Mouse (Mus musculus): ENCODE data around the gene Abi2. TPM values are rescaled to one million over a fixed set of nuclear protein-coding genes. Genes with fewer than 3 reads are reported as not detected.
A peak's percentile ranks its signal among the peaks of the same experiment; 100 is the strongest.
"Not testable (repeated sequence)": the region's sequence is repeated elsewhere in the genome, so short reads cannot be mapped to it uniquely, and the experiment has no call there.

Abi2 gene
- total and polyA plus RNA-seq, 2 experiments from 2014 or later, result 72.9 to 254 TPM

DNA sequence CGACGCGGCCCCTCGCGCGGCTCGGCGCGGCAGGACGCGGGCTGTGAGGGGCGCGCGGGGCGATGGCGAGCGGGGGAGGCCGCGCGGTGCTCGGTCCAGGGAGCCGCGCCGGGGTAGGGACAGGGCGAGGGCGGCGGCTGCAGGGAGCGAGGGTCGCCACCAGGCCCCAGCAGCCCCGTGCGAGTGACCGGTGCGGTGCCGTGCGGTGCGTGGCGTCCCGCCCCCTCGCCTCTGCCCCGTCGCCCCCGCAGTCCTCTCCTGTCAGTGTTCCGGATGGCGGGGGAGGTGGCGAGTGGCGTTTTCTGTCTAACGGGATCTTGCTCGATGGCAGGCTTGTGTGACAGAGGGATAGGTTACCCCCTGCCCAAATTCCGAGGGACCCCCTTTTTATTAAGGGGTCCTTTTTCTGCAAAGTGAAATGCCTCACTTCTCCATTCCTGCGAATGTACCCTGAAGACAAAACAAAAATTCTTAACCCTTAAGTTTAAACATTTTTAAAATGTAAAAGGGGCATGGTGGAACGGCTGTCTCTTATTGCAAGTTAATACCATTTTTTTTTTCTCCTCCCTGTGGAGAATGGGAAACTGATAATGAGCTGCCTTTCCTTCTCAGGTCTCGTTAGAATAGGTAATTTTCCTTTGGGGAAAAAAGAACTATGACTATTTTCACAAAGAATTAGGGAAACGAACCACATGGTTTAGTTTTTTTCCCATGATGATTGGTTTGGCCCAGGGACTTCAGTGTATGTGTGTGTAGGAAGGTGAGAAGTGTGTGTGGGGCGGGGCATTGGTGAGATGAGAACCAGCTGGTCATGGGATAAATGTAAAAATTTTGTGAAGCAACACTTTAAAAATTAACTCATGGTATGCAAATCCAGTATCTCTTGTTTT is 754 bp downstream of the Abi2 start:
- peak overlapping the region; percentile 92 for H3K9ac ChIP-seq (replicated peaks; ENCODE audit: low read length)
- 3% methylated on average over 50 of the region's 54 CpGs for WGBS
- H3K27ac ChIP-seq, result peak overlapping the region; percentile 98
- peak overlapping the region; percentile 72 for H3K4me2 ChIP-seq (ENCODE audit: low read depth, low read length)
- peak; percentile 55 for DNase-seq (ENCODE audit: low spot score)
- no peaks in the 10 kb centered on the region for H3K9me3 ChIP-seq (ENCODE audit: low read length)
- ATAC-seq, result peak; percentile 82
- H3K27me3 ChIP-seq (ENCODE audit: insufficient read depth, low read length), result no peaks in the 10 kb centered on the region
- H3K36me3 ChIP-seq (ENCODE audit: insufficient read depth, low read length), result no peaks in the 10 kb centered on the region
- no peak for TF ChIP-seq CTCF (IDR thresholded peaks at IDR 0.05; ENCODE audit: low read depth)
- H3K4me1 ChIP-seq (ENCODE audit: insufficient read depth, low read length), result no peaks in the 10 kb centered on the region; the same call in 1 of the 2 replicates
- H3K4me3 ChIP-seq (ENCODE audit: low read length), result peak overlapping the region; percentile 94

DNA sequence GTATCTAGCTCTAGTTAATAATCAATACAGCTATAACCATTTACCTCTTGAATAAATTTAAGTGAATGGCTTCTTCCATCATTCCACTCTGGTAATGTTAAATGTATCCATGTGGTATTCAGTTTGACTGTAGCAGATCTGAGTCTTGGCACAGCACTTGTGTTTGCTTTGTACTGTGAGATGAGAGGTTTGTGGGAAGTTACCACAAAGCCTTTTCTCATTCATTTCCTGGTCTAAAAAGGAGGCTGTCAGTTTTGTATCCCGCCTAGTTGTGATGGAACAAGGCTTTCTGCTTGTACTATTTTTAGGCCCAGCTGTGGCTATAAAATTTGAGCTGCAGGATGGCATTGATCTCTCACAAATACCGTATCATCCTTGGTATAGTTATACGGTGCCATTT is 7.3 kb downstream of the Abi2 start:
- ATAC-seq (no peak), DNase-seq (ENCODE audit: low spot score) (no peak)

DNA sequence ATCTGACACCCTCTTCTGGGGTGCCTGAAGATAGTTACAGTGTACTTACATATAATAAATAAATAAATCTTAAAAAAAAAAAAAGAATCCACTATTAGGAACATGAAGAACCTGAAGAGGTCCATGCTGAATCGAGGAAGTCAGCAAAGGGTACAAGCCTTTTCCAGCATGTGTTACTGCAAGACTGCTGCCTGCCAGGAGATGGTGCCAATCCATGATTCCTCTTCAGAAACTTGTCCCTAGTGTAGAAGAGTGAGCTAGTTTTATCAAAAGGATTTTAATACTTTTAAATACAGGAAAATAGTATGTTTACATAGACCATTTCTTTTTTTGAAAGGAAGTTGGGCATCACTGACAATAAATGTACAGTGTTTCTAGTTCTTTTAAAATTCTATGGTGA is 14.5 kb downstream of the Abi2 start:
- Histone ChIP-seq H3K4me3 (ENCODE audit: low read length) (no peak overlapping the region), H3K9ac (replicated peaks; ENCODE audit: low read length) (no peak overlapping the region), H3K36me3 (ENCODE audit: insufficient read depth, low read length) (no peaks in the 10 kb centered on the region), H3K27me3 (ENCODE audit: insufficient read depth, low read length) (no peaks in the 10 kb centered on the region), H3K27ac (no peak overlapping the region), H3K4me1 (ENCODE audit: insufficient read depth, low read length) (no peaks in the 10 kb centered on the region), H3K4me2 (ENCODE audit: low read depth, low read length) (no peak overlapping the region), H3K9me3 (ENCODE audit: low read length) (no peaks in the 10 kb centered on the region)
- 87% methylated on average over 1 of the region's 1 CpGs for WGBS
- peak; percentile 43 for TF ChIP-seq CTCF (IDR thresholded peaks at IDR 0.05; ENCODE audit: low read depth)
- ATAC-seq, result no peak
- DNase-seq (ENCODE audit: low spot score), result peak; percentile 29

More for the DNA sequence above, 7.3 kb downstream of the Abi2 start:
- no peak for TF ChIP-seq CTCF (IDR thresholded peaks at IDR 0.05; ENCODE audit: low read depth)
- Histone ChIP-seq H3K9ac (replicated peaks; ENCODE audit: low read length) (no peak overlapping the region), H3K27ac (no peak overlapping the region), H3K4me3 (ENCODE audit: low read length) (no peak overlapping the region), H3K36me3 (ENCODE audit: insufficient read depth, low read length) (no peaks in the 10 kb centered on the region), H3K9me3 (ENCODE audit: low read length) (no peaks in the 10 kb centered on the region), H3K27me3 (ENCODE audit: insufficient read depth, low read length) (no peaks in the 10 kb centered on the region), H3K4me2 (ENCODE audit: low read depth, low read length) (no peak overlapping the region), H3K4me1 (ENCODE audit: insufficient read depth, low read length) (no peaks in the 10 kb centered on the region; the same call in 1 of the 2 replicates)
- WGBS, result 58% methylated on average over 3 of the region's 3 CpGs

DNA sequence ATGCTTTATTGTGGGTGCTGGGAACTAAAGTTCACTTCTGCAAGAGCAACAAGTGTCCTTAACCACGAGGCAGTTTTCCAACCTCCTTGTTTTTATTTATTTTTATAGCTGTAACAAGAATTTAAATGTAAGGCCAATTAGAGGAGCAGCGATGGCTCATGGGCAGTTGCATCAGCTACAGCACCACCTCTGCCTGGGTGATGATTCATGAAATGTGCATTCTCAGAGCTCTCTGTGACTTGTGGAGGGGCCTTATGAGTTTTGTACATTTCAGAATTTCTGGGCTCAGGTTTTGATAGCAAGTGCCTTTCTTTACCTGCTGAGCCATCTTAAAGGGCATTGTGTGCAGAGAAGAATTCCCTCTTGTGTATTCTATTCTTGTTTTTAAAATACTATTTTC is 18.9 kb downstream of the Abi2 start:
- DNase-seq (ENCODE audit: low spot score) (no peak), ATAC-seq (no peak)
- Histone ChIP-seq H3K9ac (replicated peaks; ENCODE audit: low read length) (no peak overlapping the region), H3K27ac (no peak overlapping the region), H3K4me2 (ENCODE audit: low read depth, low read length) (no peak overlapping the region), H3K36me3 (ENCODE audit: insufficient read depth, low read length) (no peaks in the 10 kb centered on the region), H3K4me3 (ENCODE audit: low read length) (no peak overlapping the region), H3K4me1 (ENCODE audit: insufficient read depth, low read length) (no peaks in the 10 kb centered on the region), H3K27me3 (ENCODE audit: insufficient read depth, low read length) (no peaks in the 10 kb centered on the region), H3K9me3 (ENCODE audit: low read length) (no peaks in the 10 kb centered on the region)
- WGBS, result 81% methylated on average over 2 of the region's 2 CpGs
- TF ChIP-seq CTCF (IDR thresholded peaks at IDR 0.05; ENCODE audit: low read depth), result no peak

DNA sequence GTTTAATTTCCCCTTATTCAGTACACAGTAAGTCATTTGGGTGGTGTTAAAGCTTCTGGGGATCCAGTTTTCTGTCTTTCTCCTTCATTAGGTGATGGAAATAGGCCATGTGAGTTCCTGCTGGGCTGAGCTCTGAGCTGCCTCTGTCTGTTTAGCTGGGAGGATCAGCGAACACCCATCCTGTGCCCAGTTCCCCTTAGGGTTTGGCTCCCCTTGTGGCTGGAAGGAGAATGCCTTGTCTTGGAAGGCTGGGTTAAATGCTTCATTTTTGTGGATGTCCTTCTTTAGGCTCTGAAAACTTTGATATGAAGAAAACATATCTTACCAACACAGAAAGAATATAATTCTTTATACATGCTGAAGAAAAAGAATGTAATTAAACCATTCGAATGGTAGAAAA is 19.5 kb downstream of the Abi2 start:
- no peaks in the 10 kb centered on the region for H3K9me3 ChIP-seq (ENCODE audit: low read length)
- H3K4me3 ChIP-seq (ENCODE audit: low read length), result no peak overlapping the region
- no peak for ATAC-seq
- H3K36me3 ChIP-seq (ENCODE audit: insufficient read depth, low read length), result no peaks in the 10 kb centered on the region
- H3K27me3 ChIP-seq (ENCODE audit: insufficient read depth, low read length), result no peaks in the 10 kb centered on the region
- no peak overlapping the region for H3K27ac ChIP-seq
- no peak overlapping the region for H3K4me2 ChIP-seq (ENCODE audit: low read depth, low read length)
- TF ChIP-seq CTCF (IDR thresholded peaks at IDR 0.05; ENCODE audit: low read depth), result peak; percentile 75
- no peaks in the 10 kb centered on the region for H3K4me1 ChIP-seq (ENCODE audit: insufficient read depth, low read length)
- 71% methylated on average over 2 of the region's 2 CpGs for WGBS
- H3K9ac ChIP-seq (replicated peaks; ENCODE audit: low read length), result no peak overlapping the region
- peak; percentile 48 for DNase-seq (ENCODE audit: low spot score)

DNA sequence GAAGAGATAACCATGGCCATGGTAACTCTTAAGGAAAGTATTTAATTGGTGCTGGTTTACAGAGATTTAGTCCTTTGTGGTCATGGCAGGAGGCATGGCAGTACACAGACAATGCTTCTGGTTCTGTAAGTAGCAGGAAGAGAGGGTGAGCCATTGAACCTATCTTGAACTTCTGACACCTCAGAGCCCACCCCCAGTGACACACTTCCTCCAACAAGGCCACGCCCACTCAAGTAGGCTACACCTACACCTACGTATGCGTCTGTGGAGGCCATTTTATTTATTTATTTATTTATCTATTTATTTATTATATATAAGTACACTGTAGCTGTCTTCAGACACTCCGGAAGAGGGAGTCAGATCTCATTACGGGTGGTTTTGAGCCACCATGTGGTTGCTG is 22.1 kb downstream of the Abi2 start:
- 93% methylated on average over 5 of the region's 5 CpGs for WGBS
- H3K4me2 ChIP-seq (ENCODE audit: low read depth, low read length), result no peak overlapping the region

DNA sequence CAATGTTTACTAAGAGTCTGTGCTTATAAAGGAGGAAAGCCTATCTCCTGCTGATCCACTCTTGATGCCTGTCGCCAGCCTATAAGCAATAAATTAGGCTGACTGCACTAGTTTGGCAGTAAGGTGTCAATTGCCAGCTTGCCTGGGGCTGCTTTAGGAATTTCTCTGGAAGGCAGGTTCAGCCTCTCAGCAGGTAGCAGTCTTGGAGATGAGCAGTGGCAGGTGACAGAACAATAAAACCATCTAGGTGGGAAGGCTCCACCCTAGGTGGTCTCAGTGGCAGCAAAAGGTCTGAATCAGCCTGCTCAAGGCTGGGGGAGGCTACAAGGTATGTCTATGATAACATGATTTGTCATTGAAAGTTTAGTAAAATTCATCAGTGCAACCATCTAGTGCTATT is 23.1 kb downstream of the Abi2 start:
- Histone ChIP-seq H3K9me3 (ENCODE audit: low read length) (no peaks in the 10 kb centered on the region), H3K27me3 (ENCODE audit: insufficient read depth, low read length) (no peaks in the 10 kb centered on the region), H3K4me2 (ENCODE audit: low read depth, low read length) (no peak overlapping the region), H3K4me1 (ENCODE audit: insufficient read depth, low read length) (no peaks in the 10 kb centered on the region), H3K27ac (no peak overlapping the region), H3K9ac (replicated peaks; ENCODE audit: low read length) (no peak overlapping the region), H3K36me3 (ENCODE audit: insufficient read depth, low read length) (no peaks in the 10 kb centered on the region), H3K4me3 (ENCODE audit: low read length) (no peak overlapping the region)
- 13% methylated on average over 1 of the region's 1 CpGs for WGBS
- ATAC-seq (no peak), DNase-seq (ENCODE audit: low spot score) (no peak)
- no peak for TF ChIP-seq CTCF (IDR thresholded peaks at IDR 0.05; ENCODE audit: low read depth)

More for the DNA sequence above, 22.1 kb downstream of the Abi2 start:
- Histone ChIP-seq H3K4me3 (ENCODE audit: low read length) (no peak overlapping the region), H3K27me3 (ENCODE audit: insufficient read depth, low read length) (no peaks in the 10 kb centered on the region), H3K27ac (no peak overlapping the region), H3K9ac (replicated peaks; ENCODE audit: low read length) (no peak overlapping the region), H3K4me1 (ENCODE audit: insufficient read depth, low read length) (no peaks in the 10 kb centered on the region), H3K36me3 (ENCODE audit: insufficient read depth, low read length) (no peaks in the 10 kb centered on the region), H3K9me3 (ENCODE audit: low read length) (no peaks in the 10 kb centered on the region)
- no peak for TF ChIP-seq CTCF (IDR thresholded peaks at IDR 0.05; ENCODE audit: low read depth)
- no peak for ATAC-seq
- no peak for DNase-seq (ENCODE audit: low spot score)

DNA sequence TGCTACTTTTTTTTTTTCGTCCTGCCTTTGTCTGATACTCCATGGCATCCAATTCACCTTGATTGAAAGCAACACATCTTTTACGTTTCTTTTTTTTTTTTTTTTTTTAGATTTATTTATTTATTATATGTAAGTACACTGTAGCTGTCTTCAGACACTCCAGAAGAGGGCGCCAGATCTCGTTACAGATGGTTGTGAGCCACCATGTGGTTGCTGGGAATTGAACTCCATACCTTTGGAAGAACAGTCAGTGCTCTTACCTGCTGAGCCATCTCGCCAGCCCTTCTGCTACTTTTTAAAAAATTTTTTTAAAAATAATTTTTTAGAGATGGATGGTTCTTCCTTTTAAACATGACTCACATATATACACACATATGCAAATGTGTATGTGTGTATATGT is 32.0 kb downstream of the Abi2 start:
- H3K27me3 ChIP-seq (ENCODE audit: insufficient read depth, low read length); H3K4me2 ChIP-seq (ENCODE audit: low read depth, low read length); H3K4me3 ChIP-seq (ENCODE audit: low read length); H3K36me3 ChIP-seq (ENCODE audit: insufficient read depth, low read length); ATAC-seq; H3K27ac ChIP-seq; DNase-seq (ENCODE audit: low spot score); H3K9me3 ChIP-seq (ENCODE audit: low read length); H3K9ac ChIP-seq (replicated peaks; ENCODE audit: low read length); H3K4me1 ChIP-seq (ENCODE audit: insufficient read depth, low read length): not testable (repeated sequence)
- 78% methylated on average over 5 of the region's 5 CpGs for WGBS
